Mouse (Mus musculus): ENCODE measurements around the gene Sbsn. TPM values are rescaled to one million over a fixed set of nuclear protein-coding genes. Genes with fewer than 3 reads are reported as not detected.

Gene Sbsn
- polyA plus RNA-seq, 1 experiment from 2014 or later: 1.6 TPM

GRCm38 (mm10) chr7:30787377-30788022 lies 36.2 kb downstream of the Sbsn start, which contains the start of gene Krtdap:
Gene Krtdap (plus strand): TSS chr7:30787896.
- WGBS: 47% methylated on average over 15 of the region's 15 CpGs
- no peak for ATAC-seq
- Histone ChIP-seq H3K27me3 (ENCODE audit: control insufficient read depth, insufficient read depth, low read depth, low read length) (no peaks in the 10 kb centered on the region), H3K4me2 (ENCODE audit: low read length) (no peak within 1 kb of the TSS), H3K4me3 (ENCODE audit: low read depth, low read length) (no peak within 1 kb of the TSS), H3K9me3 (replicated peaks; ENCODE audit: control insufficient read depth, low read length, poor library complexity, severe bottlenecking) (no peaks in the 10 kb centered on the region), H3K27ac (ENCODE audit: low read length) (no peak within 1 kb of the TSS), H3K9ac (ENCODE audit: low read depth, low read length) (no peak within 1 kb of the TSS), H3K36me3 (ENCODE audit: control insufficient read depth, insufficient read depth, low read length) (no peaks in the 10 kb centered on the region), H3K4me1 (ENCODE audit: control insufficient read depth, insufficient read depth, low read length) (no peaks in the 10 kb centered on the region)

DNA sequence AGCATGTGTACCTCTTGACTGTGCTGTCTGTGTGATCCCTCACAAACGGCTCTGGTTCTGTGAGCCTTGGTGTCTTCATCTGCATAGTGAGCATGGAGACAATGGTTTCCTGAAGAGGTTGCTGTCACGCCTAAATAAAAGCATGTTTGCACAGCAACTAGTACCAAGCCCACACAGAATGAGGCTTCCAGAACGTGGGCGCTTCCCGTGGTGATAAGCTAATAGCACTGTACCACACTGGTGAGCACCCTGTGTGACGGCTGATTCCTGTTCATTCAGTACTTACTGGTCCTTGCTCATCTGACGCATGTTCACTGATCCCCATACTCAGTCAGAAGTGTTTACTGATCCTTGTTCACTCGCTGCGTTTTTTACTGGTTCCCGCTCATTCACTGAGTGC lies 38.9 kb downstream of the Sbsn start:
- Histone ChIP-seq H3K27ac (ENCODE audit: low read length) (no peak overlapping the region), H3K9me3 (replicated peaks; ENCODE audit: control insufficient read depth, low read length, poor library complexity, severe bottlenecking) (no peaks in the 10 kb centered on the region), H3K9ac (ENCODE audit: low read depth, low read length) (no peak overlapping the region), H3K4me1 (ENCODE audit: control insufficient read depth, insufficient read depth, low read length) (no peaks in the 10 kb centered on the region), H3K36me3 (ENCODE audit: control insufficient read depth, insufficient read depth, low read length) (no peaks in the 10 kb centered on the region), H3K4me3 (ENCODE audit: low read depth, low read length) (no peak overlapping the region), H3K27me3 (ENCODE audit: control insufficient read depth, insufficient read depth, low read depth, low read length) (no peaks in the 10 kb centered on the region), H3K4me2 (ENCODE audit: low read length) (no peak overlapping the region)
- WGBS: 76% methylated on average over 10 of the region's 10 CpGs
- ATAC-seq: no peak

- Histone ChIP-seq H3K4me2 (ENCODE audit: low read length) (no peak overlapping the region), H3K27ac (ENCODE audit: low read length) (no peak overlapping the region), H3K9ac (ENCODE audit: low read depth, low read length) (no peak overlapping the region), H3K27me3 (ENCODE audit: control insufficient read depth, insufficient read depth, low read depth, low read length) (no peaks in the 10 kb centered on the region), H3K4me3 (ENCODE audit: low read depth, low read length) (no peak overlapping the region), H3K36me3 (ENCODE audit: control insufficient read depth, insufficient read depth, low read length) (no peaks in the 10 kb centered on the region), H3K4me1 (ENCODE audit: control insufficient read depth, insufficient read depth, low read length) (no peaks in the 10 kb centered on the region), H3K9me3 (replicated peaks; ENCODE audit: control insufficient read depth, low read length, poor library complexity, severe bottlenecking) (no peaks in the 10 kb centered on the region)
- WGBS: 28% methylated on average over 9 of the region's 9 CpGs
- no peak for ATAC-seq
Measured at GRCm38 (mm10) chr7:30791921-30792320, 40.6 kb downstream of the Sbsn start.

DNA sequence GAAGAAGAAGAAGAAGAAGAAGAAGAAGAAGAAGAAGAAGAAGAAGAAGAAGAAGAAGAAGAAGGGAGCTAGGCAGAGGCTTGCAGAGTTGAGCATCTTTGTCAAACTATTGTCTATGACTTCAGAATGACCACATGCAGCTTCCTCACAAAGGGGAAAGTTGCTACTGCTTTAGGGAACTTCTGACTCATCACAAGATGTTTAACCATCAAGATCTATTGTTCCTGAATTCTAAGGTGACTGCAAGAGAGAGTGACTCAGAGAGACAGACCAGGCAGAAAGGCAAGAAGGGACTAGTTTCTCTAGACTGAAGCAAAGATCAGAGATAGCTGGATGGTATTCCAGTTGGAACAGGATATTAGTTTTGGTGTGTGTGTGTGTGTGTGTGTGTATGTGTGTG lies 43.6 kb downstream of the Sbsn start:
- Histone ChIP-seq H3K36me3 (ENCODE audit: control insufficient read depth, insufficient read depth, low read length) (no peaks in the 10 kb centered on the region), H3K4me3 (ENCODE audit: low read depth, low read length) (no peak overlapping the region), H3K9ac (ENCODE audit: low read depth, low read length) (no peak overlapping the region), H3K4me2 (ENCODE audit: low read length) (no peak overlapping the region), H3K4me1 (ENCODE audit: control insufficient read depth, insufficient read depth, low read length) (no peaks in the 10 kb centered on the region), H3K9me3 (replicated peaks; ENCODE audit: control insufficient read depth, low read length, poor library complexity, severe bottlenecking) (peaks cover 2% of the 10 kb centered on the region; the same call in 1 of the 2 replicates), H3K27ac (ENCODE audit: low read length) (no peak overlapping the region), H3K27me3 (ENCODE audit: control insufficient read depth, insufficient read depth, low read depth, low read length) (no peaks in the 10 kb centered on the region)
- ATAC-seq: no peak

DNA sequence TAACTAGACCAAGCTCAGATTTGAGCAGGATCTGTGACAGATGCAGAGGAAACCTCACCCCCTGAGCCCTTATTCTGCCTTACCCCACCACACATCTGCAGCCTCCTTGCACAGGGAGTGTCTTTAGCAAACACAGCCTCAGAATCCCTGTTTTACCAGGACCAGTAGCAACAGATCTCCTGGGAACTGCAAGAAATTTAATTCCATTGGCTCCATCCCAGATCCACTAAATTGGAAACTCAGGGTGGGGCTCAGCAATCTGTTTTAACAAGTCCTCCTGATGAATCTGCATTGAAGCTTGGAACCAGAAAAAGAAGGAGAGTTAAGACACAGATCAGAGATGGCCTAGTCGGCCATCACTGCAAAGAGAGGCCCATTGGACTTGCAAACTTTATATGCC lies 45.5 kb downstream of the Sbsn start:
- no peaks in the 10 kb centered on the region for H3K36me3 ChIP-seq (ENCODE audit: control insufficient read depth, insufficient read depth, low read length)
- peaks cover 9% of the 10 kb centered on the region; the same call in 1 of the 2 replicates for H3K9me3 ChIP-seq (replicated peaks; ENCODE audit: control insufficient read depth, low read length, poor library complexity, severe bottlenecking)
- no peaks in the 10 kb centered on the region for H3K27me3 ChIP-seq (ENCODE audit: control insufficient read depth, insufficient read depth, low read depth, low read length)
- no peak overlapping the region for H3K4me3 ChIP-seq (ENCODE audit: low read depth, low read length)
- no peak overlapping the region for H3K9ac ChIP-seq (ENCODE audit: low read depth, low read length)
- no peak overlapping the region for H3K4me2 ChIP-seq (ENCODE audit: low read length)
- no peak for ATAC-seq
- H3K27ac ChIP-seq (ENCODE audit: low read length): no peak overlapping the region
- 87% methylated on average over 1 of the region's 1 CpGs for WGBS
- H3K4me1 ChIP-seq (ENCODE audit: control insufficient read depth, insufficient read depth, low read length): no peaks in the 10 kb centered on the region

GRCm38 (mm10) chr7:30800653-30801052 lies 49.4 kb downstream of the Sbsn start:
- Histone ChIP-seq H3K36me3 (ENCODE audit: control insufficient read depth, insufficient read depth, low read length) (no peaks in the 10 kb centered on the region), H3K4me2 (ENCODE audit: low read length) (no peak overlapping the region), H3K27me3 (ENCODE audit: control insufficient read depth, insufficient read depth, low read depth, low read length) (no peaks in the 10 kb centered on the region), H3K4me1 (ENCODE audit: control insufficient read depth, insufficient read depth, low read length) (no peaks in the 10 kb centered on the region), H3K9ac (ENCODE audit: low read depth, low read length) (no peak overlapping the region), H3K9me3 (replicated peaks; ENCODE audit: control insufficient read depth, low read length, poor library complexity, severe bottlenecking) (peaks cover 9% of the 10 kb centered on the region; the same call in 1 of the 2 replicates), H3K4me3 (ENCODE audit: low read depth, low read length) (no peak overlapping the region), H3K27ac (ENCODE audit: low read length) (no peak overlapping the region)
- ATAC-seq: no peak

- H3K27ac ChIP-seq (ENCODE audit: low read length): no peak overlapping the region
- no peaks in the 10 kb centered on the region for H3K4me1 ChIP-seq (ENCODE audit: control insufficient read depth, insufficient read depth, low read length)
- WGBS: 94% methylated on average over 3 of the region's 3 CpGs
- H3K4me2 ChIP-seq (ENCODE audit: low read length): no peak overlapping the region
- no peaks in the 10 kb centered on the region for H3K36me3 ChIP-seq (ENCODE audit: control insufficient read depth, insufficient read depth, low read length)
- H3K9me3 ChIP-seq (replicated peaks; ENCODE audit: control insufficient read depth, low read length, poor library complexity, severe bottlenecking): peaks cover 9% of the 10 kb centered on the region; the same call in 1 of the 2 replicates
- H3K9ac ChIP-seq (ENCODE audit: low read depth, low read length): no peak overlapping the region
- H3K4me3 ChIP-seq (ENCODE audit: low read depth, low read length): no peak overlapping the region
- no peak for ATAC-seq
- no peaks in the 10 kb centered on the region for H3K27me3 ChIP-seq (ENCODE audit: control insufficient read depth, insufficient read depth, low read depth, low read length)
Measured at GRCm38 (mm10) chr7:30803256-30803655, 52.0 kb downstream of the Sbsn start.

DNA sequence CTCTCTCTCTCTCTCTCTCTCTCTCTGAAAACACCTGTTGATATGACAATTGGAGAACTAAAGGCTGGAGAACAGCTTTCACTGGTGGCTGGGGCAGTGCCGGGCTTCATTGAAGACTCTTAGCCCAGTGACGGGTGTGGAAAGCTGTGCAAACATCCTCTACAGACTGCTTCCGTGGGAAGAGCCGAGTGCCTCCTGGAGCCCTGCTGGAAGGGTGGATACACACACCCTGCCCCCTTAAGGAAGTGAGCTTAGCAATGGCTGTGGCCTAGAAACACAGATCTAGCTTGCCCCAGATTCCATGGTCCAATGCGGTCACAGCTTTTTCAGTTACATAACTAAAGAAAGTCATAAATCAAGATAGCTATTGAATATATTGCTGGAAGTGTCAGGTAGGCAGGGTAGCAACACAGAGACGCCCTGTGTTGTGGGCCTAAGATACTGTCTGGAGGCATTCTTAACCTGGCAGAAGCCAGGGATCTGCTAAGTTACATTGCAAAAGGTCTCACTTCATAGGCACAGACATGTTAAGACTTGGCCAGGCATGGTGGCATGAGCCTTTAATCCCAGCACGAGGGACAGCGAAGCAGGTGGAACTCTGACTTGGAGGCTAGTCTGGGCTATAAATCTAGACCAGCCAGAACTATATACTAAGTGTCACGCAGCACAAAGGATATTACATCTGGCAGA lies 52.9 kb downstream of the Sbsn start:
- Histone ChIP-seq H3K36me3 (ENCODE audit: control insufficient read depth, insufficient read depth, low read length) (no peaks in the 10 kb centered on the region), H3K9me3 (replicated peaks; ENCODE audit: control insufficient read depth, low read length, poor library complexity, severe bottlenecking) (peaks cover 9% of the 10 kb centered on the region; the same call in 1 of the 2 replicates)
- 87% methylated on average over 9 of the region's 9 CpGs for WGBS

More for the DNA sequence above, 52.9 kb downstream of the Sbsn start:
- H3K4me3 ChIP-seq (ENCODE audit: low read depth, low read length): no peak overlapping the region
- H3K27ac ChIP-seq (ENCODE audit: low read length): no peak overlapping the region
- ATAC-seq: no peak
- no peaks in the 10 kb centered on the region for H3K4me1 ChIP-seq (ENCODE audit: control insufficient read depth, insufficient read depth, low read length)
- H3K4me2 ChIP-seq (ENCODE audit: low read length): no peak overlapping the region
- no peak overlapping the region for H3K9ac ChIP-seq (ENCODE audit: low read depth, low read length)
- no peaks in the 10 kb centered on the region for H3K27me3 ChIP-seq (ENCODE audit: control insufficient read depth, insufficient read depth, low read depth, low read length)
